Mouse (Mus musculus): Measurements from ENCODE around the gene Rpl35. TPM values are rescaled to one million over a fixed set of nuclear protein-coding genes. Genes with fewer than 3 reads are reported as not detected.
"Not testable (repeated sequence)": the region's sequence is repeated elsewhere in the genome, so short reads cannot be mapped to it uniquely, and the experiment has no call there.

The Rpl35 gene
- 100 to 1,000 TPM; 299 to 346 (median 322) TPM for total RNA-seq (2022)

DNA sequence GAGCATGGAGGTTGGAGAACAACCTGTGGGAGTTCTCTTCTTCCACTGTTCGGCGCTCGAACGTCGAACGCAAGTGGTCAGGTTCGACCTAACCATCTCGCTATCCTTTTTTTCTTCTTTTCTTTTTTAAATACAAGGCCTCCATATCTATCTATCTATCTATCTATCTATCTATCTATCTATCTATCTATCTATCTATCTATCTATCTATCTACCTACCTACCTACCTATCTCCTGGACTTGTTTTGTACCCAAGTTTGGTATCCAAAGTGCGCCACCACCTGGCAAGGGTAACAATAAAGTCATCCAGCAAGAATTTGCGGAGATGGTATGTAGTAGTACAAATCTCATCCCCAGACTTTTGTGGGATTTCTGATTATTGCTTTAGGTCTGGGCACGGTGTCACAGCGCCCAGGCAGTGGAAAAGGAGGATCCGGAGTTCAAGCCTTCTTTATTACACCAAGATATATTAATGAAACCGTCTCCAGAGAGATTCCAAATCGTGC is at the start of gene Rpl35:
Gene Rpl35 (minus strand): TSS at position 51 of the 506 bp plus-strand sequence.
- DNase-seq (ENCODE audit: low spot score), result no peak

DNA sequence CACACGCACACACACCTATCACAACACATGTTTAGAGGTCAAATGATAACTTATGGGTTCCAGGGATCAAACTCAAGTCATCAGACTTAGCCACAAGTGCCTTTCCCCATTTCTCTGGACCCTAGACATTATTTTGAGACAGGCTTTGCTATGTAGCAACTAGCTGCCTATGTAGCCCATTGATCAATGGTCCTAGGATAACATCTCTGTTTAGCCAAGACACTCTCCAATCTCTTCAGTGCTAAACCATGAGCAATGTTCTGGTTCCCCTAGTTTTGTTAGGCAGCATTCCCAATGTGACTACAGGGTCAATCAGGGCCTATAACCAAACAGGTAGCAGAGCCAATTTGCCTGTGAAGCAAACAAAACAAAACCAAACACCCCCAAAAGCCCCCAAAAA is 43.1 kb upstream of the Rpl35 start:
- DNase-seq (ENCODE audit: low spot score), result no peak

- no peak for DNase-seq (ENCODE audit: low spot score)
Observed at GRCm38 (mm10) chr2:39040215-39040614, 34.8 kb upstream of the Rpl35 start.

GRCm38 (mm10) chr2:39031611-39032010 is 26.2 kb upstream of the Rpl35 start:
- no peak for DNase-seq (ENCODE audit: low spot score)

DNA sequence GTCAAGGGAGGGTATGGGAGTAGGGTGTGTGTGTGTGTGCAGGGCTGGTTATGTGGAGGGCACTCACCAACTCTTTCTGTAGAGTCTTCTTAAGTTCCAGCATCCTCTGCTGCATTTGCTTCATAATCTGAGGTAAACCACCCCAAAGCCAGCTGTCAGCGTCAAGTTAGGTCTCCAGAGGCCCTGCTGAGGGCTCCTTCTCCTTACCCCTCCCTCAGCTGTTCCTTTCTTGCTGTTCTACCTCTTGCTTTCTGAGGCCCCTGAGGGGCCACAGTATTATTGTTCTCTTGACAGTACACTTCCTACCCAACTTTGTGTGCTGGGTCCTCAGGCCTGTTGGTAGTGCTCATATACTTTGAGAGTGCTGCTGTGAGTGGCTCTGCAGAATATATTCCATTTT is 14.6 kb upstream of the Rpl35 start:
- DNase-seq (ENCODE audit: low spot score), result no peak

DNA sequence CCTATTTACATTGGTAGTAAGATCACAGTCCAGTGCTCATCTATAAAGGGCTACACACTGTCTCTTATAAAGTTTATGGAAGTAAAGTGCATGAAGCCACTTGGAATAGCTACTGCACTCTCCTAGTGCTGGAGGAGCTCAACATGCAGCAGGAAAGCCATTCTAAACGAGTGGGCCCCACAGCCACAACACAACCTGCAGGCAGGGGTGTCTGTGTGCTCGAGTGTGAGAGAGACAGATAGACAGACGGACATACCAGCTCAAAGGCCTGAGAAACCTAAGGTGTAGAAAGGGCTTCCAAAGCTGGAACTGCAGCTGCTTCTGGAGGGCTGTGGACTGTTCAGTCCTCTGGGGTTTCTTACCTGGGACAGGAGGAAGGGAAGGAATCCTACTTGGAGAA is 11.2 kb upstream of the Rpl35 start:
- DNase-seq (ENCODE audit: low spot score), result no peak

DNA sequence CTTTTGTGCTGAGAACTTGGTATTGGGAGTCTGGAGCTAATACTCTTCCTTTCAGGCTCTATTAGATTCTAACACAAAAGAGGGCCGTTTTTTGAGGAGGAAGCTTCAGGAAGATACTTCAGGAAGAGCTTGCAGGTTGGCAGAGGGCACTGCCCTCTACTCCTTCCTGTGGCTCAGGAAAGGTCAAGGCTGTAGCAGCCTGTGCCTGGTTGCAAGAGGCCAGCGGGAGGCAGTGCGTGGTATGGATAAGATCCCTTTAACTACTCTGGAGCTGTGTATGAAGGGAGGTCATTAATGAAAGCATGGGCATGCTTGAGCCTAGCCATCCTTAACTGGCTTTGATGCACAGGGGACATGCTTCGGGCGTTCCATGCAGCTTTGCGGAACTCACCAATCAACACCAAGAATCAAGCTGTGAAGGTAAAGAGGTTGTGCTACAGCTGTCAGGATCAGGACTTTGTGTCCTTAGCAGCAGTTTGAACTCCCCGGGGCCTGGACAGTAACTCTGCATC is 7.4 kb upstream of the Rpl35 start:
- no peak for DNase-seq (ENCODE audit: low spot score)

- no peak for DNase-seq (ENCODE audit: low spot score)
Observed at GRCm38 (mm10) chr2:39011971-39012370, 6.5 kb upstream of the Rpl35 start.

- DNase-seq (ENCODE audit: low spot score), result peak; percentile 55
Observed at GRCm38 (mm10) chr2:39011264-39011663, 5.8 kb upstream of the Rpl35 start.

GRCm38 (mm10) chr2:39010144-39010543 is 4.7 kb upstream of the Rpl35 start:
- DNase-seq (ENCODE audit: low spot score), result not testable (repeated sequence)

DNA sequence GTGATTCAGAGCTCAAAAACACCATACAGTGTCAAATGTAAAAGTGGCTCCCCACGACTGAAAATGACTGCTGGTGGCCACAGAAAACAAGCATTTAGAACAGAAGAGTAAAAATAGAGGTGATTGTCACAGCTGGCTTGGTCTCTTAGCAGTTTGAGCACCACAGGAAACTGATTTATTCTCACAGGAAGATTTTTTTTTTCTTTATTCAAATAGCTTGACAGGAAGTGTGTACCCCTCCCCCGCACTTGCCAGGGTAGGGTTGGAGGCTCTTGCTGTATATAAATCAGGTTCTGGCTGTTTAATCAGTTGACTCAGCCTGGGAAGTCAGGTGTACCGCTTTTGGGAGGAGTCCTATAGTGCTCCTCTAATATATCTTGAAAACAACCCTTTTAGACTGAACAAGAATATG is 3.5 kb upstream of the Rpl35 start:
- no peak for DNase-seq (ENCODE audit: low spot score)

- no peak for DNase-seq (ENCODE audit: low spot score)
Observed at GRCm38 (mm10) chr2:39008350-39008851, 3.0 kb upstream of the Rpl35 start.

- peak; percentile 94 for DNase-seq (ENCODE audit: low spot score)
Observed at GRCm38 (mm10) chr2:39007865-39008264, 2.4 kb upstream of the Rpl35 start.

DNA sequence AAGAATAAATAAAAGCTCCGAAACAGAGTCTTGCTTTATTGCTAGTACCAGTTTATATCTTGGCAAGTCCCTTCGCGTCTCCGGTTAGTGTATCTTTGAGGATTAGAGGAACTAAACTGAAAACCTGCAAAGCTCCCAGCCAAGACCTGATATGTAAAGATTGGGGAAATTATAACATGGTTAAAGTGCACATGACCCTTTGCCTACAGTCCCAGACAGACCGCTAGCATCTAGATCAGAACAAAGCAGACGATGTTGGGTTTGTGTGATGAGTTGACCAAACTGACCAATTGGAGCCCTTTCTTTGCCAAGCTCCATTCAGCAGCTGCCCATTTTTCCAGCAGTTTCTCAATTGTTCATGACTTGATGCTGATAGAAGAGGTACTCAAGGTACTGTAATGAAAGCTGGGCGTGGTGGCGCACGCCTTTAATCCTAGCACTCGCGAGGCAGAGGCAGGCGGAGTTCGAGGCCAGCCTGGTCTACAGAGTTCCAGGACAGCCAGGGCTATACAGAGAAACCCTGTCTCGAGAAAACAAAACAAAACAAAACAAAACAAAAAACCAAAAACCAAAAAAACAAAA is 816 bp upstream of the Rpl35 start:
- DNase-seq (ENCODE audit: low spot score), result no peak

DNA sequence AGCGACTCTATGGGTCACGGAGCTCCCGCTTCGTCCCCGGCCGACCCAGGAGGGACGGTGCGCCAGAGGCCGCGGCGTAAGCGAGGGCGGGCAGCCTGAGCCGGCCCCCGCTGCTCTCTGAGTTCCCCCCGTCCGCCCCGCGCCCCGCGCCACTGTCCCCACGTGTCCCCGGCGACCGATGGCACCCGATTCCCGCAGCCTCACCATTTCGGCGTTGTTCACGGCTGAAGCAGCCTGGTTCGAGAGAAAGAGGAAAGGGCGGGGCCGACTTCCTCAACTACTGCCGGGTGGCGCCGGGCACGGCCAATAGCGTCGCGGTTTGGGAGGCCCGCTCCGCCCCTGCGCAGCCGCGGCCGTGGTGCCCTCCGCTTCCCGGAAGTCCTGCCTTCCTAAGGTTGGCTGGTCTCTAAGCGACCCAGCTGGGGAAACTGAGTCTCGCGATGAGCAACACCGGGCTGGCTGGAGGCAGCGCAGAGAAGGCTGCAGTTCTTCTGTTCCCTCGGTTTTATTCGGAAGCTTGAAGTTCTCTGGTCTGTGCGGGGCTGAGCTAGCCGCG is 466 bp downstream of the Rpl35 start, which contains the start of gene Arpc5l:
Gene Arpc5l (plus strand): TSS at position 469 of the 556 bp plus-strand sequence.
- peak; percentile 91 for DNase-seq (ENCODE audit: low spot score)

DNA sequence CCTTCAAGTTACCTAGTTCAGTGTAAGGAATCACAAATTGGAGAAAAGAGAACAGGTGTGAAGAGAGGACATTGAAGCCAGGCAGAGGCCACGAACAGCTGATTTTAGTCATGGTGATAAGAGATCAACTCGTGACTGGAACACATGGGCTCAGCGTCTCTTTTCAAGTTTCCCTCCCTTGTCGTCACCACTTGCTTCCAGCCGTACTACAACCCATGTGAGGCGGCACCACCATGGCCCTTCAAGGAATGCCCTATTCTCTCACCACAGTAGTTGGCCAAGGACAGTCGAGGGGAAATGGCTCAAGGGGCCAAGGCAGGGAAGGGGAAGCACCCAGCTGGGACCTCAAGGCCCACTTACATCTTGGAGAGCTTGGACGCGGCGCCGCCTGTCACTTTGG is 1.1 kb downstream of the Rpl35 start:
- no peak for DNase-seq (ENCODE audit: low spot score)

- no peak for DNase-seq (ENCODE audit: low spot score)
Observed at GRCm38 (mm10) chr2:39003512-39003911, 1.9 kb downstream of the Rpl35 start.

- DNase-seq (ENCODE audit: low spot score), result no peak
Observed at GRCm38 (mm10) chr2:39003106-39003505, 2.3 kb downstream of the Rpl35 start.

- no peak for DNase-seq (ENCODE audit: low spot score)
Observed at GRCm38 (mm10) chr2:39001866-39002265, 3.6 kb downstream of the Rpl35 start.

DNA sequence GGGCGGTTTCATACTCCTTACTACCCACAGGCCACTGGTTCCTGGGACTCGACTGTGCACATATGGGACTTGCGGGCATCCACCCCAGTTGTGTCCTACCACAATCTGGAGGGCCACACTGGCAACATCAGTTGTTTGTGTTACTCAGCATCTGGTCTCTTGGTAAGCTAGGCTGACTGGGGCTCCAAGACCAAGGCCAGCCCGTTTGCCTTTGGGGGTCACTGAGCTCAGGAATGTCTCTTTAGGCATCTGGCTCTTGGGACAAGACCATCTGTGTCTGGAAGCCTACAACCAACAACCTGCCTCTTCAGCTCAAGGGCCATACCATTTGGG is 4.9 kb downstream of the Rpl35 start:
- DNase-seq (ENCODE audit: low spot score), result no peak

GRCm38 (mm10) chr2:38999910-39000586 is 5.4 kb downstream of the Rpl35 start:
- no peak for DNase-seq (ENCODE audit: low spot score)

- DNase-seq (ENCODE audit: low spot score), result no peak
Observed at GRCm38 (mm10) chr2:38999381-38999780, 6.0 kb downstream of the Rpl35 start.

Data from heart, adult 8-10 months (tissue).